Mouse (Mus musculus): ENCODE data around the gene As3mt. TPM values are rescaled to one million over a fixed set of nuclear protein-coding genes. Genes with fewer than 3 reads are reported as not detected.

As3mt gene
- 0.07 TPM in 1 of 2 replicates, not detected in the other for polyA plus RNA-seq (2012)

DNA sequence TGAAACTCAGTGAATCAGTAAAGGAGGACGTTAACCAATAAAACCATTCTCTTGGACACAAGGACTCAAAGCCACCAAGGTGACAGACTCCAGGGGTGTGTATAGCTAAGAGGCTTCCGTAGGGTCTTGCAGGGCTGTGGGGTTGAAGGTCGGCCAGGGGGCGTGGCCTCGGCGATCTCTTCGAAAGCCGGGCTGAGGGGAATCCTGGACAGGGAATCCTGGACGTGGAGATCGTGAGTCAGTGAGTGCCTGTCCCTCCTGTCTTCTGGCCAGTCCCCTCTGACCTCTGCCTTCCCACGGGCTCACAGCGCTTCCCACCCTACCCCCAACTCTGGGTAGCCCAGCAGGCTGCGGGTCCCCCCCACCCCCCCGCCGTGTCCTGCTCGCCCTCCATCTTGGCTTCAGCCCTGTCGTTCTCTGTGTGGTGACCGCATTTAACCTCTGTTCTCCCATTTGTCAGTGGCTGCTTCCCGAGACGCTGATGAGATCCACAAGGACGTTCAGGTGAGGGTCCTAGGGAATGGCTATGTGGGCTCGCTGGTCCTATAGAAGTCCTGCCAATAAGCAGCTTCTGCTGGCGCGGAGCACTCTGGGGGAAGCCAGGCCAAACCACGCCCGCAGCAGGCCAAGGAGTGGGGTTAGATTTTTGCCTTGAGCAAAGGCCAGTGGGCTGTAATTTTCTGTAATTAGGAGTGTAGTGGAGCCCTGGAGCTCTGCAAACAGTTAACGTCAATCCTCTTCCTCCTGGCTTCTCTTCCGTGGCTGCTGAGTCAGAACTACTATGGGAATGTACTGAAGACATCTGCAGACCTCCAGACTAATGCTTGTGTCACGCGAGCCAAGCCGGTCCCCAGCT lies at the start of gene As3mt:
Gene As3mt (plus strand): TSS at position 163 of the 856 bp plus-strand sequence.
- H3K4me3 ChIP-seq (replicated peaks), result peak within 1 kb of the TSS; percentile 66
- H3K4me1 ChIP-seq (ENCODE audit: control insufficient read depth), result peaks cover 22% of the 10 kb centered on the region
- no peak for TF ChIP-seq TAL1 (IDR thresholded peaks at IDR 0.05; ENCODE audit: low read length)
- peaks cover 20% of the 10 kb centered on the region for H3K27me3 ChIP-seq (ENCODE audit: control insufficient read depth)
- no peaks in the 10 kb centered on the region for H3K9me3 ChIP-seq (ENCODE audit: control insufficient read depth, low read length)
- H3K36me3 ChIP-seq (ENCODE audit: control insufficient read depth), result no peaks in the 10 kb centered on the region

DNA sequence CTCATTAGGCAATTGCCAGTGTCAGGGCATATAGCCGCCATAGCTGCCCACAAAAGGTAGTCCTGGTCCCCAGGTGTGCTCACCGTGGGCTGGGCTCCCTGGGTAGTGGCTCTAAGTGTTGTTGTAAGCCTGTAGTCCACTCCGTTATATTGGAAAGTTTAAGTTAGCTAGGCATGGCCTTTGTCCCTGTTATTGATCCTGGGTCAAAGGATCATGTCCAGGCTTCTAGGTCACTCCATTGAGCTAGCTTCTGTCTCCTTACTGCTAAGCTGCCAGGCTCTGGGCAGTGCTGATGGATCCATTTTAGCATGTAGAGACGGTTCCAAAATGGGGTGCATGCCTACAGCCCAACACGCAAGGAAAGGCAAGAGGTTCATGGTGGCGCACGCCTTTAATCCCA lies 48.9 kb upstream of the As3mt start:
- no peaks in the 10 kb centered on the region; the same call in 1 of the 2 replicates for H3K4me1 ChIP-seq (ENCODE audit: control insufficient read depth)
- peaks cover 40% of the 10 kb centered on the region for H3K36me3 ChIP-seq (ENCODE audit: control insufficient read depth)
- no peaks in the 10 kb centered on the region for H3K9me3 ChIP-seq (ENCODE audit: control insufficient read depth, low read length)
- H3K27me3 ChIP-seq (ENCODE audit: control insufficient read depth), result no peaks in the 10 kb centered on the region
- TF ChIP-seq TAL1 (IDR thresholded peaks at IDR 0.05; ENCODE audit: low read length) (no peak), GATA1 (IDR thresholded peaks at IDR 0.05; ENCODE audit: low read length) (no peak)
- H3K4me3 ChIP-seq (replicated peaks), result no peak overlapping the region

DNA sequence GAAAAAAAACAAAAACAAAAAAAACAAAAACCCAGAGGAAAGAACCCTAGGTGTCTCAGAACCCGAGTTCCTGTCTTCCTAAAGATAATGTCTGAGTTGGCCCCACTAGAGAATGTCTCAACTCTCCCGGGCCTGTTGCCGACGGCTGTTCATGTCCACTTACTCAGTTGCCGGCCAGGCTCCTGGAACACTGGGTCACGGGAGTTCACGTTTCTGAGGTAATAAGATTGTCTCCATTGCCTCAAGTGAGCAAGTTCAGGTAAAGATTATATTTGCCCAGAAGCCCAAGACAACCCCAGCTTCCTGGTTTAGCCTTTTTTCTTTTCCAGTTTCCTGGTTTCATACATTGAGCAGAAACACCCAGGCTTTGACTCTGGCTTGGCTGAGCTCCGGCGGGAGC lies 48.4 kb upstream of the As3mt start:
- no peaks in the 10 kb centered on the region for H3K27me3 ChIP-seq (ENCODE audit: control insufficient read depth)
- peaks cover 35% of the 10 kb centered on the region for H3K36me3 ChIP-seq (ENCODE audit: control insufficient read depth)

DNA sequence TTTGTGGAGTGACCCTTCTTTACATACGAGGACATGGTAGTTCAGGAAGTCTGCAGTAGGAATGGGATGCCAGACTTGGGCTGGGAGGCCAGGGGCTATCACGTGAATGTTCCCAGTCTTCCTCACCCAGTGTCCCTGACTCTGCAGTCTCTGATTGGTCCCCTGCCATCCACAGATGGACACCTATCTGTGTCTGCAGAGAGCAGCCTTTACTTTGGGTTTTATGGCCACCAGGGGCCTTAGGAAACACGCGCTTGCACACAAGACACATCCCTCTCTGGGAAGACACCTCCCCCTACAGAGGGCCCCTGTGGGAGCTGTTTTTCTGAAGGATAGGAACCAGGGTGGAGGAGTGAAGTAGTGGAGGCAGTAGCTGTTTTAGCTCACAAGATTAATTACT lies 45.7 kb upstream of the As3mt start:
- TF ChIP-seq GATA1 (IDR thresholded peaks at IDR 0.05; ENCODE audit: low read length), result no peak
- no peak for TF ChIP-seq TAL1 (IDR thresholded peaks at IDR 0.05; ENCODE audit: low read length)
- peaks cover 8% of the 10 kb centered on the region for H3K36me3 ChIP-seq (ENCODE audit: control insufficient read depth)

More for the DNA sequence above, 48.4 kb upstream of the As3mt start:
- Histone ChIP-seq H3K4me1 (ENCODE audit: control insufficient read depth) (no peaks in the 10 kb centered on the region), H3K9me3 (ENCODE audit: control insufficient read depth, low read length) (no peaks in the 10 kb centered on the region), H3K4me3 (replicated peaks) (no peak overlapping the region)
- TF ChIP-seq TAL1 (IDR thresholded peaks at IDR 0.05; ENCODE audit: low read length) (no peak), GATA1 (IDR thresholded peaks at IDR 0.05; ENCODE audit: low read length) (no peak)

DNA sequence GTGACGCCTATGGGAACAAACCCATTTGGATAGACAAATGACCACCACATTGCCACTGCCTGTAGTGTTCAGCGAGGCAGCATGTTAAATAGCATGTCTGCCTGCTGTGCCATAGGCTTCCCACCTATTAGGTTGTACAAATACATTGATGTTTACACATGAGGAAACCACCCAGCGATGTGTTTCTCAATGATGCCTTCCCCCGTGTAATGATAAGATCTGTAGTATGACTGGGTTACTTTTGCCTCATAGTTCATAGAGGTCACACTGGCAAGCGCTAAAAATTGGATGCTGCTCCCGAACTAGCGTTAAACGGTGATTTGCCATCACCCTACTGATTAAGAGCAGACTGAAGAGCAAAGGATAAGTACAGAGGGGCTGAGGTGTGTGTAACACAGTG lies 45.0 kb upstream of the As3mt start:
- Histone ChIP-seq H3K36me3 (ENCODE audit: control insufficient read depth) (peaks cover 1% of the 10 kb centered on the region), H3K4me1 (ENCODE audit: control insufficient read depth) (no peaks in the 10 kb centered on the region), H3K9me3 (ENCODE audit: control insufficient read depth, low read length) (no peaks in the 10 kb centered on the region), H3K27me3 (ENCODE audit: control insufficient read depth) (no peaks in the 10 kb centered on the region; the same call in 1 of the 2 replicates), H3K4me3 (replicated peaks) (no peak overlapping the region)
- TF ChIP-seq GATA1 (IDR thresholded peaks at IDR 0.05; ENCODE audit: low read length) (no peak), TAL1 (IDR thresholded peaks at IDR 0.05; ENCODE audit: low read length) (no peak)

More for the DNA sequence above, 45.7 kb upstream of the As3mt start:
- no peaks in the 10 kb centered on the region for H3K4me1 ChIP-seq (ENCODE audit: control insufficient read depth)
- H3K9me3 ChIP-seq (ENCODE audit: control insufficient read depth, low read length), result no peaks in the 10 kb centered on the region
- H3K4me3 ChIP-seq (replicated peaks), result no peak overlapping the region
- no peaks in the 10 kb centered on the region; the same call in 1 of the 2 replicates for H3K27me3 ChIP-seq (ENCODE audit: control insufficient read depth)

DNA sequence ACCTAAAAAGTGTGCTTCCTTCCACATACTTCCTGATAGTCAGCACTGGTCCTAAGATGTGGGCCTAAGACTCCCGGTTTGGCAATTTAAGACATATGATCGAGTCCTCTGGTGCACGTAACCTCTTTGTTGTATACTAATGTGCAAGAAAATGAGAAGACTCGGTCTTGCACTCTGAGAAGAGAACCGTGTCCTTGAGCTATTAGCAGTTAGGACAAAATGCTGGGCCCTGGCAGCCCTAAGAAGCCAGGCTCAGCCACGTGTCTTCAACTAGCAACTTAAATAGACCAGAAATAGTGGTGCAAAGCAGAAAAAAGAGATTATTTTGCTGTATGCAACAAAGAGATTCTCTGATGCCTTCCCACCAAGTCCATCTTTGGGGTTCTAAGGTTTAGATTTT lies 44.5 kb upstream of the As3mt start:
- no peak overlapping the region for H3K4me3 ChIP-seq (replicated peaks)
- no peaks in the 10 kb centered on the region for H3K9me3 ChIP-seq (ENCODE audit: control insufficient read depth, low read length)
- no peaks in the 10 kb centered on the region for H3K4me1 ChIP-seq (ENCODE audit: control insufficient read depth)
- peaks cover under 1% of the 10 kb centered on the region; the same call in 1 of the 2 replicates for H3K27me3 ChIP-seq (ENCODE audit: control insufficient read depth)
- TF ChIP-seq TAL1 (IDR thresholded peaks at IDR 0.05; ENCODE audit: low read length) (no peak), GATA1 (IDR thresholded peaks at IDR 0.05; ENCODE audit: low read length) (no peak)
- H3K36me3 ChIP-seq (ENCODE audit: control insufficient read depth), result no peaks in the 10 kb centered on the region

- Histone ChIP-seq H3K4me3 (replicated peaks) (no peak overlapping the region), H3K4me1 (ENCODE audit: control insufficient read depth) (no peaks in the 10 kb centered on the region), H3K9me3 (ENCODE audit: control insufficient read depth, low read length) (no peaks in the 10 kb centered on the region), H3K27me3 (ENCODE audit: control insufficient read depth) (peaks cover 6% of the 10 kb centered on the region), H3K36me3 (ENCODE audit: control insufficient read depth) (no peaks in the 10 kb centered on the region)
- TF ChIP-seq GATA1 (IDR thresholded peaks at IDR 0.05; ENCODE audit: low read length), result no peak
- no peak for TF ChIP-seq TAL1 (IDR thresholded peaks at IDR 0.05; ENCODE audit: low read length)
These were observed 41.8 kb upstream of the As3mt start for GRCm38 (mm10) chr19:46665474-46665873.

GRCm38 (mm10) chr19:46667300-46667699 lies 40.0 kb upstream of the As3mt start:
- H3K4me1 ChIP-seq (ENCODE audit: control insufficient read depth), result no peaks in the 10 kb centered on the region
- H3K27me3 ChIP-seq (ENCODE audit: control insufficient read depth), result peaks cover 19% of the 10 kb centered on the region
- TF ChIP-seq GATA1 (IDR thresholded peaks at IDR 0.05; ENCODE audit: low read length) (no peak), TAL1 (IDR thresholded peaks at IDR 0.05; ENCODE audit: low read length) (no peak)

DNA sequence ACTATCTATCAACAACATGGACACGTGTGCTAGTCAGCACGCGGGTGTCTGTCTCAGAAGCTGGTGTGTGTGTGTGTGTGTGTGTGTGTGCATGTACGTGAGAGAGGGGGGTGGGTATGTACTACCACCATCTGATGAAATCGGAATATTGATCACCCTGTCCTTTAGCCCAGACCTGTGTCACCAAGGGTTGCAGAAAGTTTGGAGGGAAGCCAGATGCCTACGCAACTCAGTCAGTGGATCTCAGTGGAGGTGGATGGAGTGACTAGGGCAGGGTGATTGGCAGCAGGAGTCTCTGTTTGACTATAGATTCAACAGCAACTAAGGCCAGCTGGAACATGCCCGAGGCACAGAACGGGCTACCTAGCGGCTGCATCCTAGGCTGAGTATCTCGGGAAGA lies 39.0 kb upstream of the As3mt start:
- Histone ChIP-seq H3K27me3 (ENCODE audit: control insufficient read depth) (peaks cover 19% of the 10 kb centered on the region), H3K9me3 (ENCODE audit: control insufficient read depth, low read length) (no peaks in the 10 kb centered on the region), H3K36me3 (ENCODE audit: control insufficient read depth) (no peaks in the 10 kb centered on the region), H3K4me1 (ENCODE audit: control insufficient read depth) (no peaks in the 10 kb centered on the region; the same call in 1 of the 2 replicates), H3K4me3 (replicated peaks) (no peak overlapping the region)
- TF ChIP-seq TAL1 (IDR thresholded peaks at IDR 0.05; ENCODE audit: low read length) (no peak), GATA1 (IDR thresholded peaks at IDR 0.05; ENCODE audit: low read length) (no peak)

More at GRCm38 (mm10) chr19:46667300-46667699, 40.0 kb upstream of the As3mt start:
- H3K4me3 ChIP-seq (replicated peaks), result no peak overlapping the region
- H3K9me3 ChIP-seq (ENCODE audit: control insufficient read depth, low read length), result no peaks in the 10 kb centered on the region
- no peaks in the 10 kb centered on the region for H3K36me3 ChIP-seq (ENCODE audit: control insufficient read depth)

All from erythroblast, embryonic 14.5 days (primary cell).